Mouse (Mus musculus): ENCODE measurements around the gene Gm21954. TPM values are rescaled to one million over a fixed set of nuclear protein-coding genes. Genes with fewer than 3 reads are reported as not detected.

Gm21954 gene
- polyA plus RNA-seq, 1 experiment = not detected

DNA sequence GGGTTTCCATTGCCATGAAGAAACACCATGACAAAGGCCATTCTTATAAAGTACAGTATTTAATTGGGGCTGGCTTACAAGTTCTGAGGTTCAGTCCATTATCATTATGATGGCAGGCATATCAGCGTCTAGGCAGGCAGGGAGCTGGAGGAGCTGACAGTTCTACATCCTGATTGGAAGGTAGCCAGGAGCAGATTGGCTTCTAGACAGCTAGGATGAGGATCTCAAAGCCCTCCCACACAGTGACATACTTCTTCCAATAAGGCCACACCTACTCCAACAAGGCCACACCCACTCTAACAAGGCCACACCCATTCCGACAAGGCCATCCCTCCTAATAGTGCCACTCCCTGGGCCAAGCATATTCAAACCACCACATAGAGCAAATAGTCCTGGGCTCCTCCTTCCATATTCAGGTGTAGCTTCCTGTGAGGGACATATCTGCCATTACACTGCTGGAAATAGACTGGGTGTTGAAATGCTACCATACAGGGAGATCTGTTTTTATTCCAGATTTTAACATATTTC lies 41.9 kb downstream of the Gm21954 start:
- H3K4me2 ChIP-seq (ENCODE audit: low read depth) = no peak overlapping the region
- no peaks in the 10 kb centered on the region for H3K27me3 ChIP-seq (ENCODE audit: control insufficient read depth, insufficient read depth, insufficient read length)
- no peaks in the 10 kb centered on the region for H3K36me3 ChIP-seq (ENCODE audit: control insufficient read depth, insufficient read depth)
- H3K4me3 ChIP-seq = no peak overlapping the region
- no peak overlapping the region for H3ac ChIP-seq (ENCODE audit: control insufficient read depth, insufficient read length)
- TF ChIP-seq REST (IDR thresholded peaks at IDR 0.05; ENCODE audit: insufficient read depth, insufficient read length) (no peak), TCF3 (IDR thresholded peaks at IDR 0.05; ENCODE audit: insufficient read length, low read depth) (no peak), MYOG (IDR thresholded peaks at IDR 0.05; ENCODE audit: control insufficient read depth in 1 of 3, insufficient read depth in 1 of 3, insufficient read length in 2 of 3, low read depth in 2 of 3) (no peak), CEBPB (IDR thresholded peaks at IDR 0.05; ENCODE audit: insufficient read depth, poor library complexity, severe bottlenecking) (no peak), MYOD1 (IDR thresholded peaks at IDR 0.05; ENCODE audit: control insufficient read depth in 1 of 3, insufficient read length in 2 of 3, low read depth in 2 of 3) (no peak)
- no peaks in the 10 kb centered on the region for H3K79me2 ChIP-seq (ENCODE audit: control insufficient read depth, insufficient read depth)

DNA sequence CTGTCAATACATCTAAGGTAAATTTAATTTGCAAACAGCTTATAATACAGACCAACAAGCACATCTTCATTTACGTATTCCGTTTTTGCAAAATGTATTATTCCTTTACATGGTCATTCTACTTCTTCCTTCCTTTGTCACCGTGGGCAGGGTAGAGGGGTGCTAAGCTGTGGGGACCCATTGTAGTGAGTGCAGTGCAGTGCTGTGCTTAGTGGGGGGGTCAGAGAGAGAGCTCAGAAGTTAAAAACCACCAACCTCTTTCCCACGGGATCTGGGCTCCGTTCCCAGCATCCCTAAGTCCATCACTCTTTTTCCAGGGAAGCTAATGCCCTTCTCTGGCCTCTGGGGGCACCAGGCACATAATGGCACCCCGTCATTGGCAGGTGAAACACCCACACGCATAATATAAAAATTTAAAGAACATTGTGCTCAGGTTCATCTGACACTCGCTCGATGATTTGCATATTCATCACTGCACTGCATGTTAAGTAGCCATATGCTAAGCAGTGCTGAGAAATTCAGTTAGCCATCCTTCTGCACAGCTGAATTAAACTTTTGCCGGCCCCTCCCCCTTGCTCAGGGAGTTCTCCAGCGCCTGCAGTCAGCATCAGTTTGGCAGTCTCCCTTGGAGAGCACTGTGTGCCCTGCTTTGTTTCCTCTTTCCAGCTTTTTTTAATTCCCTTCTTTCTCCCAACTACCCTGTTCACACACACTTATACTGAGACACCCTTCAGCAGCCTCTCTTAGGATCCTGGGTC lies 48.2 kb downstream of the Gm21954 start:
- Histone ChIP-seq H3K36me3 (ENCODE audit: control insufficient read depth, insufficient read depth) (no peaks in the 10 kb centered on the region), H3K27me3 (ENCODE audit: control insufficient read depth, insufficient read depth, insufficient read length) (no peaks in the 10 kb centered on the region), H3K4me2 (ENCODE audit: low read depth) (no peak overlapping the region), H3ac (ENCODE audit: control insufficient read depth, insufficient read length) (no peak overlapping the region), H3K79me2 (ENCODE audit: control insufficient read depth, insufficient read depth) (no peaks in the 10 kb centered on the region), H3K4me3 (no peak overlapping the region)
- no peak for TF ChIP-seq POLR2A (IDR thresholded peaks at IDR 0.05; ENCODE audit: insufficient read length, low read depth)
- TF ChIP-seq E2F4 (IDR thresholded peaks at IDR 0.05; ENCODE audit: insufficient read depth) = no peak
- TF ChIP-seq MYOD1 (IDR thresholded peaks at IDR 0.05; ENCODE audit: control insufficient read depth in 1 of 3, insufficient read length in 2 of 3, low read depth in 2 of 3) = no peak
- TF ChIP-seq POLR2AphosphoS2 (IDR thresholded peaks at IDR 0.05; ENCODE audit: insufficient read length, low read depth) = no peak
- TF ChIP-seq MYOG (IDR thresholded peaks at IDR 0.05; ENCODE audit: control insufficient read depth in 1 of 3, insufficient read depth in 1 of 3, insufficient read length in 2 of 3, low read depth in 2 of 3) = no peak
- TF ChIP-seq REST (IDR thresholded peaks at IDR 0.05; ENCODE audit: insufficient read depth, insufficient read length) = no peak
- TF ChIP-seq CEBPB (IDR thresholded peaks at IDR 0.05; ENCODE audit: insufficient read depth, poor library complexity, severe bottlenecking) = no peak
- TF ChIP-seq TCF12 (IDR thresholded peaks at IDR 0.05; ENCODE audit: insufficient read depth, poor library complexity, severe bottlenecking) = no peak
- TF ChIP-seq MAX (IDR thresholded peaks at IDR 0.05; ENCODE audit: low read depth) = no peak
- TF ChIP-seq SRF (IDR thresholded peaks at IDR 0.05; ENCODE audit: control insufficient read depth, insufficient read length, low read depth) = no peak
- TF ChIP-seq USF1 (IDR thresholded peaks at IDR 0.05; ENCODE audit: low read depth) = no peak
- no peak for TF ChIP-seq TCF3 (IDR thresholded peaks at IDR 0.05; ENCODE audit: insufficient read length, low read depth)

DNA sequence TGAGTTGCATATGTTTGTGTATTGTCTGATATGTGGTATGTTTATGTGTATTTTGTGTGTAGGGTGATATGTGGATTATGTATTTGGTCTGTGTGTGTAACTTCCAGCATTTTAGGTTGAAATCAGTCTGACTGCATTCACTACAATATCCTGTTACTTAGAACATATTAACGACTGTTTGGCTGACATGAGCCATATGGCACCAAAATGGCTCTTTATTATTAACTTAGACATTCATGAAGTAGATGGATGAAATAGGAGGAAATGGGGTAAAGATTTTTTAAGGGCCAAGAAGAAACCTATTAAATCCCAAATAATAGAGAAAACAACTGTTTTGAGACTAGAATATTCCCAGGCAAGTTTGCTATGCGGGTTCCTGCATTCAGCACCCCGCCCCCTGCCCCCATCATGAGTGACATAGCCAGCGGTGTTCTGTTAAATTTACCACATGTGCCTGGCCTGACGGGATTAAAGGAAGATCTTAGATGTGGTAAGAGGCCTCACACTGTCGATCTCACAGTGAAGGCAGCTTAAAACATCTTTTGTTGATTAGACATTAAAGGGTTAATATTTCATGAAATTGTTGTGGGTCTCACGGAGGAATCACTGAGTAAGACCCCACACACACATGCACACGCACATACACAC lies 51.5 kb downstream of the Gm21954 start:
- TF ChIP-seq MYOD1 (IDR thresholded peaks at IDR 0.05; ENCODE audit: control insufficient read depth in 1 of 3, insufficient read length in 2 of 3, low read depth in 2 of 3) (no peak), MYOG (IDR thresholded peaks at IDR 0.05; ENCODE audit: control insufficient read depth in 1 of 3, insufficient read depth in 1 of 3, insufficient read length in 2 of 3, low read depth in 2 of 3) (no peak), TCF3 (IDR thresholded peaks at IDR 0.05; ENCODE audit: insufficient read length, low read depth) (no peak), POLR2AphosphoS2 (IDR thresholded peaks at IDR 0.05; ENCODE audit: insufficient read length, low read depth) (no peak), REST (IDR thresholded peaks at IDR 0.05; ENCODE audit: insufficient read depth, insufficient read length) (no peak), POLR2A (IDR thresholded peaks at IDR 0.05; ENCODE audit: insufficient read length, low read depth) (no peak), TCF12 (IDR thresholded peaks at IDR 0.05; ENCODE audit: insufficient read depth, poor library complexity, severe bottlenecking) (no peak), MAX (IDR thresholded peaks at IDR 0.05; ENCODE audit: low read depth) (no peak), SRF (IDR thresholded peaks at IDR 0.05; ENCODE audit: control insufficient read depth, insufficient read length, low read depth) (no peak), CEBPB (IDR thresholded peaks at IDR 0.05; ENCODE audit: insufficient read depth, poor library complexity, severe bottlenecking) (no peak), E2F4 (IDR thresholded peaks at IDR 0.05; ENCODE audit: insufficient read depth) (no peak), USF1 (IDR thresholded peaks at IDR 0.05; ENCODE audit: low read depth) (no peak)

DNA sequence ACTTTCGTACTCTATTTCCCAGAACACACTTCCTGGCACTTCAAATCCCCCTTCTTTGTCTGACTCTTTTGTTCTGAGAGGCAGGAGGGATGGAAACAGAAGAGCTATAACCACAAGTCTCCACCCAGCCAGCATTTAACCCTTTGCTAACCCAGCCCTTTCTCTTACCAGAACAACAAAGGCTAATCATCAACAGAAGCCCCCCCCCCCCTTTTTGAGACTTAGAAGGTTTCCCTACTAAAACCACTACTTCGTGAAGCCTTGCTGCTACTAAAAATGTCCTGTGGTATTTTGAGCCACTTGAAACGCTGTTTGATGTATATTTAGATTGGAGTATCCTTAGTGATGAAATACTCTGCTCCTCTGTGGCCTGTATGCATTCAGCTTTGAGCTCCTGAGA lies 52.7 kb downstream of the Gm21954 start:
- no peaks in the 10 kb centered on the region for H3K79me2 ChIP-seq (ENCODE audit: control insufficient read depth, insufficient read depth)
- H3ac ChIP-seq (ENCODE audit: control insufficient read depth, insufficient read length) = no peak overlapping the region
- TF ChIP-seq USF1 (IDR thresholded peaks at IDR 0.05; ENCODE audit: low read depth) = no peak
- TF ChIP-seq POLR2AphosphoS2 (IDR thresholded peaks at IDR 0.05; ENCODE audit: insufficient read length, low read depth) = no peak
- no peak for TF ChIP-seq MYOD1 (IDR thresholded peaks at IDR 0.05; ENCODE audit: control insufficient read depth in 1 of 3, insufficient read length in 2 of 3, low read depth in 2 of 3)
- TF ChIP-seq POLR2A (IDR thresholded peaks at IDR 0.05; ENCODE audit: insufficient read length, low read depth) = no peak
- TF ChIP-seq TCF3 (IDR thresholded peaks at IDR 0.05; ENCODE audit: insufficient read length, low read depth) = no peak
- TF ChIP-seq REST (IDR thresholded peaks at IDR 0.05; ENCODE audit: insufficient read depth, insufficient read length) = no peak
- TF ChIP-seq E2F4 (IDR thresholded peaks at IDR 0.05; ENCODE audit: insufficient read depth) = no peak
- TF ChIP-seq MYOG (IDR thresholded peaks at IDR 0.05; ENCODE audit: control insufficient read depth in 1 of 3, insufficient read depth in 1 of 3, insufficient read length in 2 of 3, low read depth in 2 of 3) = no peak
- no peak for TF ChIP-seq CEBPB (IDR thresholded peaks at IDR 0.05; ENCODE audit: insufficient read depth, poor library complexity, severe bottlenecking)
- TF ChIP-seq TCF12 (IDR thresholded peaks at IDR 0.05; ENCODE audit: insufficient read depth, poor library complexity, severe bottlenecking) = no peak
- no peak for TF ChIP-seq SRF (IDR thresholded peaks at IDR 0.05; ENCODE audit: control insufficient read depth, insufficient read length, low read depth)
- no peak for TF ChIP-seq MAX (IDR thresholded peaks at IDR 0.05; ENCODE audit: low read depth)
- H3K4me3 ChIP-seq = no peak overlapping the region
- no peaks in the 10 kb centered on the region for H3K36me3 ChIP-seq (ENCODE audit: control insufficient read depth, insufficient read depth)
- peak overlapping the region; percentile 32 for H3K4me2 ChIP-seq (ENCODE audit: low read depth)
- no peaks in the 10 kb centered on the region for H3K27me3 ChIP-seq (ENCODE audit: control insufficient read depth, insufficient read depth, insufficient read length)

More for the DNA sequence above, 51.5 kb downstream of the Gm21954 start:
- Histone ChIP-seq H3K27me3 (ENCODE audit: control insufficient read depth, insufficient read depth, insufficient read length) (no peaks in the 10 kb centered on the region), H3K36me3 (ENCODE audit: control insufficient read depth, insufficient read depth) (no peaks in the 10 kb centered on the region), H3K4me2 (ENCODE audit: low read depth) (no peak overlapping the region), H3K4me3 (no peak overlapping the region), H3ac (ENCODE audit: control insufficient read depth, insufficient read length) (no peak overlapping the region), H3K79me2 (ENCODE audit: control insufficient read depth, insufficient read depth) (no peaks in the 10 kb centered on the region)
